Mouse (Mus musculus) ovary, postnatal 14 days (tissue): ENCODE measurements at regions not wholly inside any gene's neighbourhood (a gene's known extent, or its start where the extent isn't known, plus 50 kb on each side); places are given as distances from the start of the nearest gene placed in this dataset.
"Not testable (repeated sequence)": the region's sequence is repeated elsewhere in the genome, so short reads cannot be mapped to it uniquely, and the experiment has no call there.

Experiments used
- DNase-seq: peaks from one replicate; pipeline ENCODE4 v3.0.0; 2022; ENCODE audit warnings: low spot score

DNA sequence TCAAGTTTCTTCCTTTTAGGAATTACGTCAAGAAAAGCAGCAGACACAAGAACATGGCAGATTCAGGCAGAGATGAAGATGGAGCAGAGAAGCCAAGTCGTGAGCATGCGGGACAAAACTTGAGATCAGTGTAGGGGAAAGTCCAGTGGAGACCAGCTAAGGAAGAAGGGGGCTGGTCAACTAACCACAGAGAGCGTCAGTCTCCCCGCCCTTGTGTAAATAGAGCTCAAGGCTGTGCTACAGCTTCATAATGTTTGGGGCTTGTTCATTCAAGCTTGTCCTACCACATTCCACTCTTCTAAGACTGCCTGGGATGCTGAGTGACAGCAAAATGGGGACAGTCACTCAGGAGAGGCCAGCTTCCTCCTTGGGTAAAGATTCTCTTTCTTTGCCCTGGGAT, 274.1 kb upstream of the Jarid2 start:
- DNase-seq = no peak

DNA sequence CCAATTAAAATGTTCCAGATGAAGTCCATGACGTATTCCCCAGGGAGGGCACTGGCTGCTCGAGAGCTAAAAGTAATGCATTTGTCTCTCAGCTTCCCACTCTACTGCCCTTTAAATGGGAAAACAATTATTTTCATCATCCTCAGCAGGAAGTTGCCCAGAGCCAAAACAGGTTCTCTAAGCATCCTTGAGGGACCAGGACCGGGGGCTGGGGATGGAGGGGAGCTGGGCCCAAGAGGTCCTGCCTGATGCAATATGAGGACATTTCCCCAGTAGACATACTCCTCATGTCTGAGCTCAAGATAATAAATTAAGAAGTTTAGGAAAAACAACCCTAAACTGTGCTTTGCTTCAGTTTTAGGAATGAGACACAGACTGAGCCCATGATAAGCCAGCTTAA, 270.5 kb upstream of the Jarid2 start:
- no peak for DNase-seq

DNA sequence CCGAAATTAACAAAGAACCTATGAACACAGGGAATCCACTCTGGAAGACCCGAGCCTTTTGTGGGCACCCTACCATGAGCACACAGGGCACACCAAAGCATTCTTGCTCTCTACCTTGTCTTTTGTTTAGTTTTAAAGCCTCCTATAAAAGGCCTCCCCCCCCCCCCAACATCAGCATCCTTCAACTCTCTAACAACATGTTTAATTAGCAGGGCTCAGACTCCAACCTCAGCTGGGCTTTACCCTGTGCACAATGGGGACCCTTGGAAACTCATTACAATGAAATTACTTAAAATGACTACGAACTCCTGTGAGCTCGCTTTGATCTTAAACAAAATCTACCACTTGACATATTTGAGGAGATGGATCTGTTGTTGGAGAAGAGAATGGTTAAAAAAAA, 270.1 kb upstream of the Jarid2 start:
- DNase-seq = no peak

GRCm38 (mm10) chr13:44463675-44464074, 265.6 kb upstream of the Jarid2 start:
- DNase-seq = no peak

- no peak for DNase-seq
Observed at GRCm38 (mm10) chr13:44465567-44465966, 263.7 kb upstream of the Jarid2 start.

DNA sequence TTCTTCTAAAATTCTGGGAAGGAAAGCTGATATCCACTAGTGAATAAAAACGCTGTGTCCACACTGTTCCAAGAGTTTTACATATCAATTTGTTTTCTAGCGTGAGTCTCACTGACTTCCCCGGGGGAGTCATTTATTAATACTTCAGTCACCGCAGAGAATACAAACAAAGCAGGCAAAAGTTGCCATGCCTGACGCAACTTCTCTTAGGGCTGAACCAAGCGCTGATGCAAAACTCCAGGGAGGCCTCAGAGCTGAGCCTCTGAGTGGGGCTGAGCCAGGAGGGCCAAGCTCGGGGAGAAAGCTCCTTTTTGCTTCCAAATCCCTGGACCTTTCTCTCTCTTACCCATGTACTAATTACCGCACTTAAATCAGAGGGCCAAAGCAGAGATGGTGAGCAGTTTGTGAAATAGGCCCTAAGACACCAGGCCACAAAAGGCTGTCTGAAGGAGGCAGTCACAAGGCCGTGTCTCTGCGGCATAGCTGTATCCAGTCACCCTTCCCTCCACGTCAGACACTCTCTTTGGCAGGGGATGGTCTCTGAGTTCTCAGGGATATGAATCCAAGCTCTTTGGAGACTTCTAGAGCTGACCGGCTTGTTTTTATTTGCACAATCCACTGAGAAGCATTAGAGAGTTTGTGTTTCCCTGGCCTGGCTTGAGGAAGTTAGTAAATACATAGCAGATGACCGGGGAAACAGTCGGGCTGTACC, 260.2 kb upstream of the Jarid2 start:
- DNase-seq = no peak

DNA sequence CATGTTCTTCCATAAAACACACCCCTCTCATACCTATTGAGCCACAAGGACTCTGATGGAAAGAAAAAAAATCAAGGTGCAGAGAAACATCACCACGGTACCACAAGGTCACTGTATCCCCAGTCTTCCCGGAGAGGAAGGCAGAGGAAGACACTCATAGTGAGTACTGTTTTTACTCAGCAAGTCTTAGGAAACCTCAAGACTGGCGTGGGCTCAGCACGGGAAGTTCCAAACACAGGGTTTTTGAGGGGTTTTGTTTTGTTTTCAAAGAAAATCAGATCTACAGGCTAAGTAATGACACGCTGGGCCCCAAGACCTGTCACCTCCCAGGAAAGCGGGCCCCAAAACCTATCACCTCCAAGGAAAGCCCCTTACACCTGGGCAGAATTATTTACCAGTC, 259.6 kb upstream of the Jarid2 start:
- no peak for DNase-seq

GRCm38 (mm10) chr13:44473200-44473599, 256.1 kb upstream of the Jarid2 start:
- no peak for DNase-seq

DNA sequence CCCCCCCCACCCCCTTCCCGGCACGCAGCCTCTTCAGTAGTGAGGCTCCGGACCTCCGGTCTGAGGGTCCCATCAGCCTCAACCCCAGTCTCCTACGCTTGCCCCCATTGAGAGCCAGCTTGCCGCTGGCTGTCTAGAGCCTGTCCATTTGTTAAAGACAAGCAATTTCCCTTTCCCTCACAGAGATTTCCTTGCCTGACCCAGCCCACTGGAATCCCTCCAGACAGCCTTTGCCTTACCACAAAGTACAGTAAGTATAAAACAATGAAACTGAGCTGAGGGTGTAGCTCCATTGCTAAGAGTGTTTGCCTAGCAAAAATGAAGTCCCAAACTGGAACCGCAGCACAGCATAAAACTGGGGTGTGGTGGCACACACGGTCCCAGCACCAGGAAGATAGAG, 252.4 kb upstream of the Jarid2 start:
- DNase-seq = peak; percentile 18

DNA sequence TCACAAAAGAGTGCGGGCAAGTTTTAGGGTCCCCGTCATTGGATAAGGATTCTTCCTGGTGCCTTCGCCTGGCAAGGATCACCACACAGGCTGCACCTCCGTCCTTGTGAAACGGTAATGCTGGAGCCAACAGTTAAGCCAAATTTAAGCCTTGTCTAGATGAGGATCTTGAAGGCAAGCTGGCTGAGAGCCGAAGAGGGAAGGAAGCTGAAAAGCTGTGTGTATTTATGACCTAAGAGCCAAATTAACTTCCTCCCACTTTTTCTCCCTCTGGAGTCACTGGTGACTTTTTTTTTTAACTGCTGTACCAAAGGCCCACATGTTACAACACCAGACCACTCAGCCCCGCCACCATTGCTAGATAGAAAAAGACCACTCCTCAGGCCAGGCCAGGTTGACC, 249.1 kb upstream of the Jarid2 start:
- no peak for DNase-seq

DNA sequence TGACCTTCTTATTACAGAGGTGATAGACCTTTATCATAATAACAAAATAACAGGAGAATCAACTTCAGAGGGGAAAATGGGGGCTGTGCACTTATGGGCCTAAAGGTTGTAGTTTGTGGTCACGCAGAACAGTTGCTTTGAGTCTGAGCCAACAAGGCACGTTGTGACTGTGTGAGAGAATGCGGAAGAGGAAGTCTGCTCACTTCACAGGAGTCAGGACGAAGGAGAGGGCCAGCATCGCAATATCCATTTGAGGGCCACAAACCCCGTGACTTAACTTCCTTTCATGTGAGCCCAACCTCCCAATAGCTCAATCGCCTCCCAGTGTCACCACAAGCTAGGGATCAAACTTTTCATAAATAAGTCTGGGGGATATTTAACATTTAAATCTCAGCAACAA, 246.6 kb upstream of the Jarid2 start:
- no peak for DNase-seq

DNA sequence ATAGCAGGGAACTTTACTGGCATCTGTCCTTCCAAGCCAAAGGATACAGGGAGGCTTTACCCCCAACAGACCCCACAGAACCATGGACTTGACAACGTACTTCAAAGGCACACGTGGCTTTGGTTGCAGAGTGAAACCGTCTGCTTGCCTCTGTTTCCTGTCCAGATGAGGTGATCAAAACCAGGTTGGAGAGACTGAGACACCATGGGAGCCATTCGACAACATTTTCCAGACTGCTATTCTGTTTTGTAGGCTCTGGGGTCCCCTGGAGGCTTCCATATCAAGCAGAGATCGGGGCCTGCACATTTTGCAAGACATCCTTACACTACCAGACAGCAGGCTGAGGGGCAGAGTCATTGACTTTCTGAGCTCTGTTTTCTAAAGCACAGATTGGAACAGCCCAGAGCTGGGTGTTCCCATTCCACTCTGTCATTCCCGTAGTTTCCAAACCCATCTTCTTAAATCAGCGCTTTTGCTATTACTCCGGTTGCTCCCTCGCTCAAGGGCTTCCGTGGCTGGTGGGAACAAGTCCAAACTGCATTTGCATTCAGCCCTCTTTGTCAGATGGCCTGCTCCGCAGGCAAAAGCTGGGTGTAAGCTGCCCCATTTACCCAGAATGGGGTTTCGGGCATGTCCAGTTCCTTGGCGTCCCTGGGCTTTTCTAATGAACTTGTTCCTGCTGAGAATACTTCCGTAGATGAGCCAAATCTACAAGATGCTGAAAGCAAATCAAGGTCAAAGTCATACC, 244.5 kb upstream of the Jarid2 start:
- no peak for DNase-seq

DNA sequence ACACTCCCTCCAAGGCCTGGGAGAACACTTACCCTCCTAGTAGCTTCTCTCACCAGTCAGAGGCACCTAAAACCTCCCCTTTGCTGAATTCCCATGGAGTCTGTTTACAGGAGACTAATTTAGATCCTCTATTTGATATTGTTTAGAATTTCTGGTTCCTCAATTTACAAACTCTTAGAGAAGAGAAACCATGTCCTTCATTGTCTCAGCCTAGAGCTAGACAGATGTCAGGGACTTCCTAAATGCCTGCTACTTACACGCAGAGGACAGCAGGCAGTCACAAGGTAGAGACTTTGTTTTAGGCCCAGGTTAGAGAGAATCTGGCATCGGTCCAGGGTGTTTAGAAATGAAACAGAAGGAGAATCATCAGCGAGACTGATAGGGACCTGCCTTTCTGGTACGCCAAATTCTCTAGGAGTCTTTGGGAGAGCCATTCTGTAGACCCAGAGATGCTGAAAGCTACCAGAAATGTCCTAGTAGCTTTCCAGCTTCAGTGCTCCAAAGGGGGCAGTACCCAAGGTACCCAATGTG, 238.3 kb upstream of the Jarid2 start:
- no peak for DNase-seq

DNA sequence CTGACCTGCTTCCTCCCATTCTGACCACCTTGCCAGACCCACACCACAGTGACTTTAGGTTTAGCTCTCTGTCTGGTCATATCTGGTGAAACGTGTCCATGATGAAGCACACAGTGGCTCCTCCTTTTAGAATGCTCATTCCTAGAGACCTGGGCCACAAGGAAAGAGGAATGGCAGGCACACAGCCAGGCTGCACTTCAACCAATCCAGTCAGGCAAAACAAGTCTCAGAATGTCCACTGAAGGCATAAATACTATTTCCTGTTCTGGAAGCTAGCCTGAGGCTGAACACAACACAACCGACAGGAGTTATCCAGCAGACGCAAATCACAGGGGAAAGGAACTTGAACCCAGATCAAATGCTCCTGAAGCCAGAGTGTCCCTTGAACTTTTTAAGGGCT, 235.4 kb upstream of the Jarid2 start:
- no peak for DNase-seq

GRCm38 (mm10) chr13:44495450-44495849, 233.8 kb upstream of the Jarid2 start:
- DNase-seq = no peak

DNA sequence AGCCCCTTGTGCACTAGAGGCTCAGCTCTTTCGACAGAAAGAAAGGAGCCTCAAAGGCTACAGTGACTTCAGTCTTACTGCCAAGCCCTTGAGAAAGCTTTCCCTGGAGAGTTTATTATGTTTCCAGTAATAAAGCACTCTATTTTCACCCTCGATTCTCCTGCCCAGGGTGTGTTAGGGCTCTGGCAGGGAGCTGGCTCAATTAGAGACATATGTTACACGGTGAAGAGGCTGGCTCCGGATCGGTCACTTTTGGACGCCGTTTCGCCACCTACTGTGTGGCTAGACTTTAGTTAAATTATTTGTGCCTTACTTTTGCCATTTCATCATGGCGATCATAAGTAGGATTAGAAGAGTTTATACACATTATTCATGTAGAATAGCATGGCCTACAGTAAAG, 232.7 kb upstream of the Jarid2 start:
- no peak for DNase-seq

DNA sequence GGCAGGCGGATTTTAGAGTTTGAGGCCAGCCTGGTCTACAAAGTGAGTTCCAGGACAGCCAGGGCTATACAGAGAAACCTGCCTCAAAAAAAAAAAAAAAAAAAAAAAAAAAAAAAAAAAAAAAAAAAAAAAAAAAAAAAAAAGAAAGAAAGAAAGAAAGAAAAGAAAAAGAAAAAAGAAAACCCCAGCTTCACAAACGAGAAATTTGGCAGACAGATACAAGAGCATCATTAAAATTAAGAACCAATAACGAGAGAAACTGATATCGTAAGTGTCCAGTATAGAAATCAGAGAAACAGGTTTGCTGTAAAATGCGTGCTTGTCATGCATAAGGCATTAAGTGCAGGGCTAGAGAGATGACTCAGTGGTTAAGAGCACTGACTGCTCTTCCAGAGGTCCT, 228.4 kb upstream of the Jarid2 start:
- DNase-seq = not testable (repeated sequence)

DNA sequence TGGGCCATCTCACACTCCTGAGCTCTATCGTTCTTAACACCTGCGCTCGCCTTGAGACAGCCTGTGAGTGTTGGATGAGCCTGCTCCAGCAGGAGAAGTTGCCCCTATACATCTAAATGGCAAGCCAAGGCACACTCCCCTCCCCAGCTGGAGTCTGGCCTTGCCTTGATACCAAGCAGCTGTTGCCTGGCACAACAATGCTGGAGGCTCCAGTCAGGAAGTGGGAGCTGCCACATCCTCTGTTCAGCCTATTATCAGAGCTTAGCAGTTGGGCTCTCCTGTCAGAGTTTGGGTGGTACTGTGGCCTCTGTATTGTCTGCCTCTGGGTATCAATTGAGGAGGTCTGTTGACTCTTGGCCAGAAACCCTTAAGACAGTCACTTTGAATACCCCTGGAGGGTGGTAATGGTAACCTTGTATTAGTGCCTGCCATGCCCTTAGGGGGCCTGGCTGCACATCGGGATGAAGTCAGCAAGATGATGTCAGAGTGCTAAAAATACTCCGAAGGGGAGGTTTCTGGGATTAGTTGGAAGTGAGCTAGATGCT, 227.4 kb upstream of the Jarid2 start:
- no peak for DNase-seq

- DNase-seq = no peak
Observed at GRCm38 (mm10) chr13:44502612-44503256, 226.5 kb upstream of the Jarid2 start.

GRCm38 (mm10) chr13:44503257-44503950, 225.9 kb upstream of the Jarid2 start:
- DNase-seq = no peak

DNA sequence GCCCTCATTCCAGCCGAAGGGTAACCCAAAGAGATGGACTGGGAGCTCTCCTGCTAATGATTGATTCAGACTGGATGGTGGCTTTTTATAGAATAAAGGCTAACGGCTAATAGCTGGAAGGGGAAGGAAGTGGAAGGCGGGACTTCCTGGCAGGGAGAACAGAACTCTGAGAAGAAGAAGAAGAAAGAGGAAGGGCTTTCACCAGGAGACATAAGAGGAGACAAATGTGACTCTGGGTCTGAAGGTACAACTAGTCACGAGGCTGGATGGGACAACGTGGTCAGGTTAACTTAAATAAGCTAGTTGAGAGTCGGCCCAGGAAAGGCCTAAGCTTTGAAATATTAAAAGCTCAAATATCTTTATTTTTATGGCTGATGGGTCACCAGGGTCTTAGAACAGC, 224.8 kb upstream of the Jarid2 start:
- DNase-seq = no peak

GRCm38 (mm10) chr13:44506975-44507374, 222.3 kb upstream of the Jarid2 start:
- no peak for DNase-seq
